9 mouse cellular contexts compared by ENCODE assay signal in the genomic region with DNA sequence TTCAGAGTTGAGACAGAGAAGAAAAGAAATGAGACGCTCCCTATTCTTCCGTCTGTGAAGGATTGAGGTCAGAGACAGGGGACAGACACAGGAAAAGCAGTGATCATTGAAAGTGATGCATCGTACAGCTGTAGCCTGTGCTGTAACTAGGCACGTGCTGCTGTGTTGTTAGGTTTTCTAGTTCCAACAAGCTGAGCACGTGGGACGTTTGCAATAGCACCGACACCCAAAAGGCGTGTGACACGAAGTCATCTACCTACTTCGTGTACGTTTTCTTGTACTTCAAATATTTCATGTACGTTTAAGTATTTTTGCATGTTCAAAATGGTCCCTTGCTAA.
"Had no signal": no experiment of that assay in that cellular context is flagged by ENCODE, and none has a peak within 500 bp of the region (broad histone marks: within the 10 kb centered on the region; RNA-seq: fewer than 3 reads in every experiment).

No protein-coding gene starts in this region.

- H3K9me3 ChIP-seq: limb, embryonic 13.5 days; midbrain, embryonic 10.5 days; stomach, embryonic 15.5 days had no signal

- H3K9ac ChIP-seq: limb, embryonic 13.5 days; liver, embryonic 14.5 days; stomach, embryonic 15.5 days had no signal

- DNase-seq: kidney, postnatal 25 days; lung, adult 18-20 months; midbrain, embryonic 14.5 days; right cerebral cortex, postnatal 14 days; thymus, postnatal 4 days had no signal

- H3K27ac ChIP-seq: limb, embryonic 13.5 days; liver, embryonic 14.5 days; midbrain, embryonic 10.5 days; stomach, embryonic 15.5 days had no signal

- H3K4me3 ChIP-seq: limb, embryonic 13.5 days; midbrain, embryonic 10.5 days; stomach, embryonic 15.5 days had no signal

- H3K4me1 ChIP-seq: limb, embryonic 13.5 days; stomach, embryonic 15.5 days had no signal

- H3K4me2 ChIP-seq: limb, embryonic 13.5 days; stomach, embryonic 15.5 days had no signal

- H3K36me3 ChIP-seq: limb, embryonic 13.5 days; midbrain, embryonic 10.5 days; stomach, embryonic 15.5 days had no signal

- H3K27me3 ChIP-seq: limb, embryonic 13.5 days; stomach, embryonic 15.5 days had no signal
